Mouse (Mus musculus) bone marrow macrophage, adult 2 months (primary cell): ENCODE data around the gene Pcdh9.

Source experiments
- CTCF ChIP-seq: IDR thresholded peaks from 2 replicates; pipeline ENCODE4 v1.5.1; 2012; ENCODE audit warnings: low read depth, mild to moderate bottlenecking, low read length, moderate library complexity
- POLR2A ChIP-seq: IDR thresholded peaks from 2 replicates; pipeline ENCODE4 v1.6.1; 2012; ENCODE audit warnings: mild to moderate bottlenecking, low read depth, low read length, borderline replicate concordance

GRCm38 (mm10) chr14:93818845-93819244 is 71.6 kb downstream of the Pcdh9 start:
- TF ChIP-seq CTCF = no peak
- no peak for TF ChIP-seq POLR2A
